Mouse (Mus musculus): ENCODE data around the gene Gtpbp6. TPM values are rescaled to one million over a fixed set of nuclear protein-coding genes. Genes with fewer than 3 reads are reported as not detected.

Gtpbp6 gene
- polyA plus RNA-seq (2012; rRNA removed), result 216 and 218 TPM in 2 replicates

DNA sequence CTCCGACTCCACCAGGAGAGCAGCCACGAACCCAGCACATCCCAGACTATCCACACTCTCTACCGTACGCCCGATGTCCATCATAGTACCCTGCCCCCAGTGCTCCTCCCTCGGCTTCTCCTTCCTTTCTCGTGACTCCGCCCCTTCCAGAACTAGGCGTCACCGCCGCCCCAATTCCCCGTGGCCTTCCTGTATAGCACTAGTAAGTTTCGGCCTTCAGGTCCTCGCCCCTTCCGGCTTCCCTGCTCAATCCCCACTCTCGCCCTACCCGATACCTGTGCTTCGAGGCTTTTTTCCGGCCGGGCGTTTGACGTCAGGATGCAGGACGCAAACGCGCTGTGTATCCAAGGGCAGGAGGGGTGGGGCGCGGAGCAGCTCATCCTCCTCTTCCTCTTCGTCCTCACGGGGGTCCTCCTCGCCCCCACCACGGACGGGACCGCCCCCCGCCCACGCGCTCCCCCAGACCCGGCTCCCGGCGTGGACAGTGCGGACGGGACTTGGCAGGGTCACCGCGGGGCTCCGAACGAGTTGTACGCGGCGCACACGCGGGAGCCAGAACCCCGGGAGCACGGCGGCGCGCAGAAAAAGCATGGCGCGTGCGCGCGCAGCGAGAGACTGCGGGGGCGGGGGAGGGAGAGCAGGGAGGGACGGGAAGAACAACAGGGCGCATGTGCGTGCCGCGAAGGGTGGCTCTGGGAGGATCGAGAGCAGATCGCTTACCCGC lies at the start of gene Gtpbp6:
Gene Gtpbp6, minus strand, starts transcription at position 617 of the 724 bp plus-strand sequence.

DNA sequence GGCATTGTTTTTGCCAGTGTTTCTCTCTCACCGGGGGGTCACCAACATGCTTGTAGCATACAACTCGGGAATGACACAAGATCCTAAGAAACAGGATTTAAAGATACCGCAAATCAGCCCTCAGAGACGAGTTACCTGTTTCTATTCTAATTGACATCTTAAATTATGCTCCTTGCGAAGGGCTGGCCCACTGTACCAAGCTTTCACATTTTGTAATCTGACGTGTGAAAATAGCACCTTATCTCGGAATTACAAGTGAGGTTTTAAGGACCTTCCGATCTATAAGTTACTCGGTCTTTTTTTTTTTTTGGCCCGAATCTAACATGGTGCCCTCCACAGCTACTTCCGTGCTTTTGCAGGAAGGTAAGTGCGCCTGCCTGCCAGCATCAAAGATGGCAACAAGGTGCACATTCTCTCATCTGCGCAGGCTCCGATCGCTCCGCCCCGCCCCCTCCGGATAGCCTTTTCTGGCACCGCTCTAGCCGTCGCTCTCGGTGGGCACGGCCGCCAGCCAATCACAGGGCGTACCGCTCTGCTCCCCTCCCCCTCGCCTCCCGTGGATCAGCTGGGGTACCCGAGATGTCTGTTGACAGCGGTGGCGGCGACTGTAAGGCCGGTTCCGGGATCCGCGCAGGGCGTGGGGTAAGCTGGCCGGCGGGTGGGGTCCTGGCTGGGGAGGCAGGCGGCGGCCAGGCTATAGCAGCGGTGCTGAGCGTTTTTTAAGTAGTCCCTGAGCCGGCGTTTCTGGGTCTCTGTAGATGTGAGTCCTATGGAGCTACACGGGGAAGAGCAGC lies 27.5 kb upstream of the Gtpbp6 start, which contains the start of gene Chfr:
Gene Chfr, plus strand, starts transcription at position 550 of the 794 bp plus-strand sequence.

DNA sequence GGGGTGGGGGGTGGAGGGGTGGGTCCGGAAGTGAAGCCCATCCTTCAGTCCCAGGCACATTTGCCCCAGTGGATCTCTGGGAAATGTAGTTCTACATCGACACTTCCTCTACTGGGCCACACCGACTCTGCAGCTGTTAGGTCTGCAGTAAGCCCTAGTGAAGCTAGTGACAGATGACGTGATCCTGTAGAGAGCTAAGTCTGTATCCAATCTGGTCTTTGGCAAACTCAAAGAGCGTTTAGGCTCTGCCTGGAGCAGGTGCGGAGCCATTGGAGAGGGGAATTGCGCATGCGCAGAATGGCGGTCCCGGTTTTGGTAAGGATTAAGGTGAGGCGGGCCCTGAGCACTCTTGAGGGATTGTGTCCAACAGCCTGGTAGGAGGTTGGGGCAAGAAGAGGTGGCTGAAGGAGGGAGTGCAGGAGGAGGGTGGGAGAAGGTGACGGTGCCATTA lies 2.0 kb upstream of the Gtpbp6 start, which contains the start of gene Zfp605:
Gene Zfp605, plus strand, starts transcription at position 102 of the 451 bp plus-strand sequence.

DNA sequence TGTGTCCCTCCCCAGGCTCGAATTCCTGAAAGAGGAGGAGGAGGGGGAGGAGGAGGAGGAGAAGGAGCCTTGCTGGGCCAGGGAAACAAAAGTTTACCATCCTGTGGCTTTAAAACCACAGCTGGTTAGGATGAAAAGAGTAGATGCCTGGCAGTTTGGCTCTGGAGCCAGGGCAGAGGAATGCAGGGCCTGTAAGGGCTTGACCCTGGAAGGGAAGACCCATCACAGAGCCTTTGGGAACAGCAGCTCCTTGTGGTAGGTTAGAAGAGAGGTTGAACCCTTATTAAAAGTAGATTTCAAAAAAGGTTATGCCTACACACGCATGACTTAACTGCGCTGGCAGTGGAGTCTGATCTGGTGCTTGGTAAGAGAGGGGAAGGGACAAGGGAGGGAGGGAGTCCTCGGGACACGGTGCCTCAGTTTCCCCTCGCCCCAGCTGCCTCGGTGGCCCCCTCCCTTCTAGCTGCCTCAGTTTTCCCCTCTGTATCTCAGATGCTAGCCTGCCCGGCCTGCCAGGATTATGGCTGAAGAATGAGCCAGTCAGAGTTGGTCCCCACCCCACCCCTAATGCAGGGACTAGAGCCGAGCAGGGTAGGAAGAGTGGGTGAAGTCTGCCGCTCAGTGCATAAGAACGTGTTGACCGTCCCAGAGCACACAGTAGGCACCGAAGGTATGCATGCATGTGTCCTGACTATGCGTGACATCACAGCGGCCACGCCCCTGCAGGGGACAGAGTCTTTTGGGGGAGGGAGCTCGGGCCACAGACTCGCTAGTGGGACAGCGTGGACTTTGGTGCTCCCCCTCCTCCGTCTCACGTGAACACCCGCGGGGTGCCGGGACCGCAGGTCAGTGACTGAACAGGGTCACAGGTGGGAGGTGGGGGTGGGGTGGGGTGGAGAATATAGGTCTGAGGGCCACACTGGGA lies 8.1 kb downstream of the Gtpbp6 start, which contains the start of gene Plcxd1:
Gene Plcxd1, plus strand, starts transcription at position 314 of the 925 bp plus-strand sequence.

DNA sequence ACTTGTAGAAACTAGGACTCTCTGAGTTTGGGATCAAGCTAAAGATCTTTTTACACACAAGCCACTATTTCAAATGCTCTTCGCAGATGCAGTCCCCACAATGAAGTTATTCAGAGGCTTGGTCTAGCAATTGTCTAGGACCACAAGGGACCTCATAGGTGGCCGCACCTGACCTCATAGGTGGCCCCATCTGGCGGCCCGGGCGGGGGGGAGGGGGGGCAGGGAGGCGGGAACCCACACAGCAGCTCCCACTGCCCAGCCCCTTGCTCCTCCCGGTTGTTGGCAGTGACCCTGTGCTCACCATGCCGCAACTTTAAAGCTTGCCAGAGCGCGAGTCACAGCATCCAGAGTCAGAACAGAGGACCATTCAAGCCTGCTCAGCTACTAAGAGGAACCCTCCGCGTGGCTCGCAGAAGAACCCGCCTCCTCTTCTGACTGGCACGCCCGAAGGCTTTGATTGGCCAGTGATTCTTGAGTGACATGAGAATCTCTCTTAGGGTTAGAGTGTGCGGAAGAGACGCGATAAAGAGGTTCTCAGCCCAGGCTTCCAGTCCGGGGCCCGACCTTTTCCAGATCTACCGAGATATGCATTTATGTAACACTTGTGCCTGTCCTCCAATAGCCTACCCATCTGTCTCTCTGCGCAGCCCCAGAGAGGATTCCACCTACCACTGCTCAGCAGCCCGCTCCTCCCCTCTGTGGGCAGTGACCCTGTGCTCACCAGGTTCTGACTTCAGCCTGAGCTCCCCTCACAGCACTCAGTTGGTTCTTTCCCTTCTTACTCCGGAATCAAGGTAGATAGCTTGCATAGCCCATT lies 13.8 kb downstream of the Gtpbp6 start, which contains the start of gene Gm35315:
Gene Gm35315, minus strand, starts transcription at position 391 of the 817 bp plus-strand sequence.

DNA sequence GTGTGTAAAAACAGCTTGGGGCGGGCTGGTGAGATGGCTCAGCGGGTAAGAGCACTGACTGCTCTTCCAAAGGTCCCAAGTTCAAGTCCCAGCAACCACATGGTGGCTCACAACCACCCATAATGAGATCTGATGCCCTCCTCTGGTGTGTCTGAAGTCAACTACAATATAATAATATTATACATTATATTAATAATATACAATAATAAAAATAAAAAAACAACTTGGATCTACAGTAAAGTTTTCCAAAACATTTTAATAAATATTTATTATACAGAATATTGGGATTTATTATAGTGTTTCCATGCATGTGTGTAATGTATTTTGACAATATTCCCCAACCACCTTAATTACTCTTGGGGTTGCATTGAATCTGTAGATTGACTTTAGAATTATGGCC lies 35.6 kb downstream of the Gtpbp6 start, which contains the start of gene Gm17655:
Gene Gm17655, minus strand, starts transcription at position 101 of the 400 bp plus-strand sequence.

Other genes with a start within 250 kb of the Gtpbp6 start
- gene Gm15446, start 184.8 kb downstream of the Gtpbp6 start, polyA plus RNA-seq (2012; rRNA removed), result 0.12 and 0.16 TPM in 2 replicates
- 31.9 and 32.5 TPM in 2 replicates for gene Zfp932, start 111.7 kb downstream of the Gtpbp6 start, polyA plus RNA-seq (2012; rRNA removed)
- gene Gm17655, start 35.7 kb downstream of the Gtpbp6 start, polyA plus RNA-seq (2012; rRNA removed), result 1.6 and 2.9 TPM in 2 replicates
- 0.55 and 0.56 TPM in 2 replicates for gene Gm35315, start 13.8 kb downstream of the Gtpbp6 start, polyA plus RNA-seq (2012; rRNA removed)
- 2.0 and 2.3 TPM in 2 replicates for gene Plcxd1, start 8.2 kb downstream of the Gtpbp6 start, polyA plus RNA-seq (2012; rRNA removed)
- gene Zfp605, start 1.9 kb upstream of the Gtpbp6 start, polyA plus RNA-seq (2012; rRNA removed), result 8.3 and 9.7 TPM in 2 replicates
- gene Chfr, start 27.6 kb upstream of the Gtpbp6 start, polyA plus RNA-seq (2012; rRNA removed), result 117 and 126 TPM in 2 replicates
- gene Golga3, start 68.5 kb upstream of the Gtpbp6 start, polyA plus RNA-seq (2012; rRNA removed), result 18.0 and 18.4 TPM in 2 replicates
- 19.8 and 20.2 TPM in 2 replicates for gene Ankle2, start 122.8 kb upstream of the Gtpbp6 start, polyA plus RNA-seq (2012; rRNA removed)
- gene Pgam5, start 161.7 kb upstream of the Gtpbp6 start, polyA plus RNA-seq (2012; rRNA removed), result 49.8 and 52.4 TPM in 2 replicates
- gene Pxmp2, start 178.0 kb upstream of the Gtpbp6 start, polyA plus RNA-seq (2012; rRNA removed), result 5.2 and 5.3 TPM in 2 replicates
- gene Pole, start 178.1 kb upstream of the Gtpbp6 start, polyA plus RNA-seq (2012; rRNA removed), result 20.0 and 22.1 TPM in 2 replicates
- 7.5 and 8.5 TPM in 2 replicates for gene P2rx2, start 235.0 kb upstream of the Gtpbp6 start, polyA plus RNA-seq (2012; rRNA removed)
- not detected in 2 replicates for gene Lrcol1, start 236.5 kb upstream of the Gtpbp6 start, polyA plus RNA-seq (2012; rRNA removed)